Mouse (Mus musculus): ENCODE data around the gene Ddrgk1.
"Not testable (repeated sequence)": the region's sequence is repeated elsewhere in the genome, so short reads cannot be mapped to it uniquely, and the experiment has no call there.

The Ddrgk1 gene

DNA sequence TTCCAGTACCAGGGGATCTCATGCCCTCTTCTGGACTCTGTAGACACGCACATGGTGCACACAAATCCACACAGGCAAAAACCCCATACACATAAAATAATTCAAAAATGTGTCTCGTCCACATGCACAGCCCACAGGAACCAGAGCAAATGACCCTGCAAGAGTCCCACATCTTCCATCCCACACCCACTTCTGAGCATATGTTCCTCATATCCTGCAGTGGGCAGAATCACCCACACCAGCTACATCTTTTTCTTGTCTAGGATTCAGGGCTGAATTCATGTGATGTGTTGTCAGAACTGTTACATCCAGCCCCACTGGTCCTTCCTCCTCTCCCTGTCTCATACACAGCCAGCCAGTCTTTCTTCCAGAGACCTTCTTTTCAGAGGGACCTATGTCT lies 11.2 kb downstream of the Ddrgk1 start:
- no peak for DNase-seq (ENCODE audit: low spot score)

DNA sequence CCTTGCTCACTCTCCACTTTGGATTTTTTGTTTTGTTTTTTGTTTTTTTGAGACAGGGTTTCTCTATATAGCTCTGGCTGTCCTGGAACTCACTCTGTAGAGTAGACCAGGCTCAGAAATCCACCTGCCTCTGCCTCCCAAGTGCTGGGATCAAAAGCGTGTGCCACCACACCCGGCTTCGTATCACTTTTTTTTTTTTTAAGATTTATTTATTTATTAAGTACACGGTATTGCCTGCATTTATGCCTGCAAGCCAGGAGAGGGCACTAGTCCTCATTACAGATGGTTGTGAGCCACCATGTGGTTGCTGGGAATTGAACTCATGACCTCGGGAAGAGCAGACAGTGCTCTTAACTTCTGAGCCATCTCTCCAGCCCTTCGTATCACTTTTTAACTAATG lies 15.4 kb downstream of the Ddrgk1 start:
- not testable (repeated sequence) for DNase-seq (ENCODE audit: low spot score)

DNA sequence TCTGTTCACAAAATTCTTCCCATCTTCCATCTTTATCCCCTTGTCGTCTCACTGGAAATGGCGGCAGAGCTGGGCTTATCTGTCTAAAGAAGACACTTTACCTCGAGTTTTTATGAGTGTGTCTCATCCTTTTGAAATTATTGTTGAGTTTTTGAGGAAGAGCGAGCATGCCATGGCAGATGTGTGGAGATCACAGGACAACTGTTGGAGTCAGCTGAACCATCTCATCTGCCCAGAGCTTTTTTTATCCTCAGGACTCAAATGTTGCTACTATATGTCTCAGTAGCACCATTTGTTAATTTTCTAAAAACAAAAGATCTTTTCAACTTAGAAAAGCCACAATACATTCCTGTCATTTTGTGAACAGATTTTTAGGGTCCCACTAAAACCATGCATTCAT lies 19.3 kb downstream of the Ddrgk1 start:
- no peak for DNase-seq (ENCODE audit: low spot score)

DNA sequence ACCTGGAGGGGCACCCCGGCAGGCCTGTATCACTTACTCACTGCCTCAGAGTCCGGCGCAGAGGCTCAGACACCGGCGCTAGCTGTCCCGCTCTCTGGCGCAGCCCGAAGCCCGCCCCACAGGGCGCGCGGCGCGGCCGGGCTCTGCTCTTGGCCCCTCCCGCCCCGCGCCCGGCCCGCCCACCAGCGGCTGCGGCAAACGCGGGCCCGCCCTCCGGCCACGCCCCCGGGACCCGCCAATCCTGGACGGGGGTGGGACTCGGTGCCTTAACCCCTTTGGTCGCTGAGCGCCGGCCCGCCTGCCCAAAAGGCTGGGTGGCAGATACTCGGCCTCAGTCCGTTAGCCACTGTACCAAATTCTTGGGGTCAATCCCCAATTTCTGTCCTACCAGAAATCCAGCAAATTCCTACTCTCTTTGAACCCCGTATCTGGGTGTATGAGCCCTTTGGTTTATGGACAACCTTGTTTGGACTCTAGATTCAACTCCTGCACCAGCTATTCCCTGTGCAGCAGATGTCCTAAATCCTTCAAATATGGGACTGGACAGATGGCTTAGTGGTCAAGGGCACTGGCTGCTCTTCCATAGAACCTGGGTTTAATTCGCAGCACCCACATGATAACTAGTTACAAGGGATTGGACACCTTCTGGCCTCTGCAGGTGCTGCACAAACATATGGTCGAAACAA lies 21.6 kb downstream of the Ddrgk1 start, which contains the start of gene Lzts3:
TSS of gene Lzts3 (minus strand) at position 120 of the 686 bp plus-strand sequence.
- peak; percentile 90 for DNase-seq (ENCODE audit: low spot score)

DNA sequence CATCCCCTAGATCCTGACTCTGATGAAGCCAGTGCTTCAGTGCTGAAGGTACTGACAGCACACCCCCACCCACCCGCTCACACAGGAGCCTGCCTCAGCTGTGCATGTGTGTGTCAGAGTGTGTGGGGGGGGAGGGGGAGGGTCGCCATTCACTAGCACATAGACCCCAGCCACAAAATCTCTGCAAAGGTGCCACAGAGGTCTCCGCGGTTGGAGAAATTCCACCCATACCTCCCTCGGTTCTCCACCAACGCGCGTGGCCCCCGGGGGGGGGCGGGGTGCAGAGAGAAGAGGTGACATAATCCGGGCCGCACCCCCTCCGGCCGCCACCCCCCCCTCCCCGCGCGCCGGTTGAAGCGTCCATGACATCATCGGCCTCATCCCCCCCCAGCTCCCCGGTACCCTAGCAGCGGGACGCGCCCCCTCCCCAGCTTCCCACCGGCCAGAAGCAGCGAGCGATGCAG lies 22.2 kb downstream of the Ddrgk1 start:
- DNase-seq (ENCODE audit: low spot score) = no peak

DNA sequence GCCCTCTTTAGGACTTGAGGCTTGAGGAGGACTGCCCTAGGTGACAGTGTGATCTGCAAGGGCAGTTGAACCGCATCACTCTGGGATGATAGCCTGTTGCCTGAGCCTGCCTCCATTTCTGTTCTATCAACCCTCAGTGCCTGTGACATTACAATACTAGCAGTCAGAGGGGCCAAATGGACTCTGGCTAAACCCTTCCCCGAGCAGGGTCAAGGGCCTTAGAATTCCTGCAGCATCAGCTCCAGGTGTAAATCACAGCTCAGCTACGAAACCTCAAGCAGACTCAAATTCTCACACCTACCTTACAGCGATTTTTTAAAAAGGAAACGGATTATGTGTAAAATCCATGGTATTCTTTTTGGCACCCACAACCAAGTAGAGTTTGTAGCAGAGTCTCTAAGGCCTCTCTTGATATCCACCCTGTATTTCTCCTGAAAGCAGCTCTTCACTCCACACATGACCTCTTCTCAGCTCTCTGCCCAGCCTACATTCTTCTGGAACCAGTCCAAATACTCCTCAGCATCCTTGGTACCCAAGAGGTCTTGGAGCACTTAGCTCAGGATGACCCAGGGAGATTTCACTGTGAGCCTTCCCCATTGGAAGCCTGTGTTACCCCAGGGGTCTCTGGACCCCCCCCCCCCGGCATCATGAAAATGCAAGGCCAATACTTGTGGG lies 23.0 kb downstream of the Ddrgk1 start:
- DNase-seq (ENCODE audit: low spot score) = no peak

DNA sequence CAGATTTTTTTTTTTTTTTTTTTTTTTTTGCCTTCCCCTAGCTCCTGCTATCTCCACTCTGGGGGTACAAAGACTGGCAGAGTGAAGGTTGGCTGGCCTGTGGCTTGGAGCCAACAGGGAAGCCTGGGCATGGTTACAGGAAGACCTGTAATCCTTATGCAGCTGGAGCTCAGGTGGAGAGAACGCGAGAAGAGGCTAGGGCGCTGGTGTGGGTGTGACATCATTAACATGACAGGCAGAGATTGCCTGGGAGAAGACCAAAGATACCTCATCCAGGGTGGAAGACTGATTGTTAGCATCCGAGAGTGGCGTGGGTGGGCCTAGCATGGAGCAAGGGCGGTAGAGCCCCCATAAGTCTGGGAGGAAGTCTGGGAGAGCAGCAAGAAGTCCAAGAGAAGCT lies 25.2 kb downstream of the Ddrgk1 start:
- no peak for DNase-seq (ENCODE audit: low spot score)

DNA sequence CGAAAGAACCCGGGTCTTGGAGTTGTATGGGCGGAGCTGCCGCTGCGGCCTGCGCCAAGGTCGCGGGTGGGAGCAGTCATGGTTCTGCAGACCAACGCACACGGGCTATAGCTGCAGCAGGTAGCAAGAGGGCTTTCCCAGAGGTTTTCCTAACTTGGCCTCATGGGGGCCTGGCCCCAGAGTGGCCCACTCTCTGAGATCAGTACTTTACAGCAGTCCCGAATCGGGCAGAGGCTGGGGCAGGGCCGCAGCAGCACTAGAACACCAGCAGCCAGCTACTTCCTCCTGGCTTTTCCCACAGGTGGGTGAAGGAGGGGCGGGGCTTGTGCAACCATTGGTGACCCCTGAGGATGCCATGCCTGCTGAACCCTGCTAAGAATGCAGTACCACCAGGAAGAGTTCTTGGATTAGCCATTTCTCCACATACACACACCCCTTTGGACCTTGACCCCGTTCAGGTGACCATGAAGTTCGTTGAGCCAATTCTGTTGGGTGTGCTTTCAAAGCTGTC lies 26.3 kb downstream of the Ddrgk1 start:
- DNase-seq (ENCODE audit: low spot score) = no peak

DNA sequence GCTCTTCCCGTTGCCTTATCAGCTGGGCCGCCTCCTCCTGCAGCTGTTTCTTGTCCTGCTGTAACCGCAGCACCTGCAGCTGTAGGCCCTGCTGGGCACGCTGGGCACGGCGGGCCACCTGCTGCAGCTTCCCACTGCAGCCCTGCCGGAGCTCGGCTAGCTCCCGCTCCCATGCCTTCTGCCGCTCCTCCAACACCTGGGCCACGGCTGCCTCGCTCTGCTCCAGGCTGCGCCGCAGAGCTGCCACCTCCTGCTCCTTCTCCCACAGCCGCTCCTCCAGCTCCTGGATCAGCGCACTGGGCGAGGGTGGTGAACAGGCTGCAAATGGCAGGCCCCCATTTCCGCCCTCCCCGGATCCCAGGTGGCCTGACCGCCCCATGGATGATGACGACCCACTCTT lies 28.6 kb downstream of the Ddrgk1 start:
- DNase-seq (ENCODE audit: low spot score) = peak; percentile 73

DNA sequence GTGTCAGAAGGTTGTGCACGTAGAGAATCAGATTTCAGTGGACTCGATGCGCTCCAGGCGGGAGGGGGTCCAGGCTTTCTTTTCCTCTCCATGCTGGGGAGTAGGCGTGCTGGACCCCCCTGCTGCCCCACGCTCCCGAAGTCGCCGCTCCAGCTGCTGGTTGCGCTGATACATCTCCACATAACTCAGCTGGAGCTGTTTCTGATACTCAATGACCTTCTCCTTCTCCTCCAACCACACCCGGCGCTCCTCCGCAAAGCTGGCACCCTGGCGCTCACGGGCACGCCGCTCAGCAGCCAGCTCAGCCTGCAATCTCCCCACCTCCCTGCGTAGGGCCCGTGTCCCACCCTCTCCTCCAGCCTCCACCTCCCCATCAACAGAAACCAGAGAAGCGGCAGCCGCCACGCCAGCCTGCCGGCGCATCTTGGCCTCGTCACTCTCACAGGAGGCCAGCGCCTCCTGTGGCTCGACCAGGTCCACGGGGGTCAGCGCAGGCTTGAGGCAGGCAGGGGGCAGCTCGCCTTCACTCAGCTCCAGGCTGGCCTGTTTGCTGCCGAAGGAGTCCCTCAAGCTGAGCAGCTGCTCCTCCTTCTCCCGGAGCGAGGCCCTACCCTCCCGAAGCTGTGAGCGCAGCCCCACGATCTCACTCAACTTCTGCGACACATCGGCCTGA lies 29.6 kb downstream of the Ddrgk1 start:
- DNase-seq (ENCODE audit: low spot score) = peak; percentile 52

DNA sequence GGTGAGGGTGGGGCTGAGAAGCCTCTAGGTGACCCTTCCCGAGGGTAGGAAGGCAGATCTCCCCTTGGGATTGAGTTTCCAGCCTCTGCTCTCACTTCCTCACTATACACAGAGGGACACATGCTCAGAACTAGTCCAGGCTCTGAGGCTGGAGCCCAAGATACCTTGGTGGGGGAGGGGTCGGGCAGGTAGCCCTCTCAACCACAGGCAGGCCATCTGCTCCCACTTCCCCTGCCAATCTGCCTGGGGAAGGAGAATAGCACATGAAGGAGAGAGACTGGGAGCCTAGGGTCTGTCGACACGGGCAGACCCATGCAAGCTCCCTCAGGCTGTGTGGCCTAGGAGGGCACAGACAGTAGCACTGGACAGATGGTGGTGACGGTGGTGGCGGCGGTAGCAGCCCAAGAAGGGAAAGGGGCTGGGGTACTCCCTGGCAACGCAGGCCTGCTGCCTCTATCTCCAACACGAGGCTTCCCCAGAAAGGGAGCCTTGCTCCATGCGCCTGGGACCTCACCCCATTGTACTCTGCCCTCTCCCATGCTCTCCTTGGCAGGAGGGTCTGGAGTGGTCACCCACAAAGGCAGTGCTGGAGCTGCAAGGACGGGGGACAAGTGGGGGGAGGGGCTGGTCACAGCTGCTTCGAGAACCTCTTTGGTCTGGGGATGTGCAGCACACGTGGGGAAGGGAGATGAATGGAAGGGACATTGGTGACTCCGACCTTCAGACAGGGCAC lies 30.3 kb downstream of the Ddrgk1 start:
- DNase-seq (ENCODE audit: low spot score) = peak; percentile 38

DNA sequence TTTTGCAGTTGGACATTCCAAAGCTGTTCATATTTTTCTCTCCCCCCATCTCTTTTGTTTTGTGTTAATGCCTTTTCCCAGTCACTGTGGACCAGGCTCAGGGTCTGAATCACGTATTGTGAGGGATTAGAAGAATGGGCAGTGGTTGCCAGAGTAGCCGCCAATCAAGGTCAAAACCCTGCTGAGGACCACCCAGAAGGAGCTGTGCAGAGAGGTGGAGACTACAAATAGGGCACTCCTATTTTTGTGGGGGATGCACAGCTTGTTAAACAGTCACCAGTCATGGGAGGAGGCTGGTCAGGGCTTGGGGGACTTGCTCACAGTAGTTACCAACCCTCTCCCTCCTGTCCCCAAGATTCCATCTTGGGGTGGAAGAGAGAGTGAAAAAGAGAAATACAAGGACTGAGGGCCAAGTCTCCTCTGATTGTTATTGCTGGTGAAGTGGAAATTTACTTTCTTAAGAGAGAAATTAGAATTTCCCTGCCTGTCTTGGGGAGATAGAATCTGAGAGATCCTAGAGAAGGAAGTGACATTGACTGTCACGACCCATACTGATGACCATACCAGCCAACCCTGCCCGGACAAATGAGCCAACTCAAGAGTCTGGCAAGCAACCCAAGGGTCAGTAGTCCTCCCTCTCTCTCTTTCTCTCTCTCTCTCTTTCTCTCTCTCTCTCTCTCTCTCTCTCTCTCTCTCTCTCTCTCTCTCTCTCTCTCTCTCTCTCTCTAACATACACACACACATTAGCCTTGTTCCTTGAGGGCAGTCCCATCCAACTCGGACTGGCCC lies 31.4 kb downstream of the Ddrgk1 start:
- DNase-seq (ENCODE audit: low spot score) = no peak

DNA sequence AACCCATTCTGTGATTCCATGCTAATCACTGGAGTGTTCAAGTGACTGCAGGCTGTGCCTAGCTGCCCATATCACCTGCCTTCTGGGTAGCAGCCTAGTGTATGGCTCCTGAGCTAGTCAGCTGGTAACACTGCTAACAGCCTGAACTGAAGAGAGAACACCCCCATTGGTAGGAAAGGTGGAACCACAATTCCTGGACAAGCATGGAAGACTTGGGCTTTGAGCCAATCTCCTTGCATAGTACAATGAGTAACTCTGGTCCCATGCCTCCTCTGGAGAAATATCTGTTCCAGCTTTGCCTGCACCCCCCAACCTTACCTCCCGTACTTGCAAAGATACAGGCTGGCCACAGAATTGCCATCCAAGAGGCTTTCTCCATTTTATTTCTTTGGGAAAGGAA lies 32.0 kb downstream of the Ddrgk1 start:
- DNase-seq (ENCODE audit: low spot score) = no peak

DNA sequence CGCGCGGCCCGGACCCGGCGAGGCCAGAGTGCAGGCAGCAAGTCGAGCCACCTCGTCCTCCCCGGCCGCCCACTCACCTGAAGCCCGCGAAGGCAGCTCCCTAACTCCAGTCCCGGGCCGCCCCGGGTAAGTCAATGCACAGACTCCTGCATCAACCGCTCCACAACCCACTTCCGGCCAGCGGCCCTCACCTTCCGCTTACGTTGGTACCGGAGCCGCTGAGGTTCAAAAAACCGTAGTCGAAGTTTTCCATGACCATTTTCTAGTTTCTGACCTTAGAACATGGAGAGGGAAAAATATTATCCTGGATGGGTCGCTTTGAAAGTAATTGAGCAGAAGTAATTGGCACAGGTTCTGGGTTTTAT lies 34.6 kb downstream of the Ddrgk1 start, which contains the start of the genes Fastkd5 and Ubox5:
TSS of gene Fastkd5 (minus strand) at position 189 of the 365 bp plus-strand sequence.
TSS of gene Ubox5 (minus strand) at position 200 of the 365 bp plus-strand sequence.
- DNase-seq (ENCODE audit: low spot score) = peak; percentile 90

DNA sequence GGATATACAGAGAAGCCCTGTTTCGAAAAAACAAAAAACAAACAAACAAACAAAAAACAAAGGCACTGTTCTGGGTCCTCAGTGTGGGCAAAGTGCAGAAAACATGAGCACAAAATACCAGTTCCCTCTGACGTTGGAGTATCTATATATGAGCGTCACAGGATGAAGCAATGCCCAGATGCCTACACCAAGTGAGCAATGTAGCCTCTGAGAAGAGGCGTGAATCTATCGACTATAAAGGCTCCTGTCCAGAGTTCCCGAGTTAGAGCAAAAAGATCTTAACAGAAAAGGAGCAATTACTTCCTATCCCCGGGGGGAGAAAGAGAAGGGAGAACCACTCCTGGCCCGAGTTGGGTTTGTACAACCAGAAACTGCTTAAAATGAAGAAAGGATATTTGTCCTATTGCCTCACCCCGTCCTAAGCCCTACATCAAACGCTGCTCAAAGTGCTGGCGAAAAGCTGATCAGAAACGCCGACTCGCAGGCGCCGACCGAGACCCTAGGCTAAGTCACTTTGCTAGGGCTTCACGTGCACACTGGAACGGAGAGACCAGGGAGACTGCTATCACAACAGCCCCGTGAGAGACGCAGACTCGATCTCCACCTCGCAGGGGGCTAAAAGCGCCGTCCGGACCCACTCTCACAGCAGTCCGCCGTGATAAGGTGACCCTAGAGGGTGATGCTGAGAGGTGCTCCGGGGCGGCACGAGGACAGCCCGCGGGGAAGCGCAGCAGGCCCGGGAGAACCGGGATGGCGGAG lies 35.2 kb downstream of the Ddrgk1 start:
- no peak for DNase-seq (ENCODE audit: low spot score)

DNA sequence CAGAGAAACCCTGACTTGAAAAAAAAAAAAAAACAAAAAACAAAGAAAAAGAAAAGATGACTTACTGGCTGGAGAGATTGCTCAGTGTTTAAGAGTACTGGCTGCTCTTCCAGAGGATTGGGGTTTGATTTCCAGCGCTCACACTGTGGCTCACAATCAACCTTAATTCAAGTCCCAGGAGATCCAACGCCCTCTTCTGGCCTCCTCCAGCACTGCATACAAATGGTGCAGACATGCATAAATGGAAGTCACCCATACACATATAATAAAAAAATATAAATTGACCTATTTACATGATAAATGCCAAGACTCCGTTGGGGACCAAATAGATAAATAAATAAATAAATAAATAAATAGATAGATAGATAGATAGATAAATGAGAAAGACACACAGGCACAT lies 36.0 kb downstream of the Ddrgk1 start:
- no peak for DNase-seq (ENCODE audit: low spot score)

DNA sequence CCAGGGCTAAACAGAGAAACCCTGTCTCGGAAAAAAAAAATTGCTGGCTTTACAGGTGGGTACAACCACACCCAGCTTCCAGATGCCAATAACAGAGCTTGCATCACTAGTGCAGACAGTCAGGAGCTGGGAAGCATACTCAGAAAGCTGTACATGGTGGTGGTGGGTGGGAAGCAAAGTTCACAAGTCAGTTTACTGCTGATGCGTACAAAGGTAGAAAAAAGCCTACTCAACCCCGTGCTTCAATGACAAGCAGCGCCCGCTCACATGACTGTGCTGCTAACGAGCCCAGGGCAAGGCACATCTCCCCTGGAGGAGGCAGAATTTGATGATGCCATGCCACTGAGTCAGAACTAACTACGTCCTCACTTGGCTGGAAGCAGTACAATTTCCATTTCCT lies 45.5 kb downstream of the Ddrgk1 start:
- no peak for DNase-seq (ENCODE audit: low spot score)

DNA sequence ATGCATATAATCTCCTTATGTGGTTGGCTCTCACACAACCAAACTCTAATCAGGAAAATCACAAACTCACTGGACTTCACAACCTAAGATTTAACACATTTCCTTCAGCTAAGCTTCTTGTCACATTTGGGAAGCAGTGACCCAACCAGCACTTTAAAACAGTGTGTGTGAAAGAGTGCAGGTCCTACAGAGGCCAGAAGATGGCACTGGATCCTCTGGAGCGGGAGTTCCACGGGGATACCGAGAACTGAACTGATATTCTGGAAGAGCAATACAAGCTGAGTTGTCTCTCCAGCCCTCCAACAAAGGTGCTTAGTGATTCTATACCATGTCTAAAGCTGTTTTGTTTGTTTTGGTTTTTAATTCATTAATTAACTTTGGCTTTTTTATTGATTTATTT lies 51.4 kb downstream of the Ddrgk1 start:
- DNase-seq (ENCODE audit: low spot score) = no peak

Data from testis, postnatal 14 days (tissue).